Mouse (Mus musculus): ENCODE measurements at regions not wholly inside any gene's neighbourhood (a gene's known extent, or its start where the extent isn't known, plus 50 kb on each side); places are given as distances from the start of the nearest gene placed in this dataset.

- DNase-seq: no peak
Measured at GRCm38 (mm10) chr3:155485487-155485886, 392.3 kb downstream of the Lrriq3 start.

- no peak for DNase-seq
Measured at GRCm38 (mm10) chr3:155487877-155488537, 394.8 kb downstream of the Lrriq3 start.

GRCm38 (mm10) chr3:155490670-155491069 lies 397.4 kb downstream of the Lrriq3 start:
- DNase-seq: no peak

GRCm38 (mm10) chr3:155510161-155510857 lies 417.1 kb downstream of the Lrriq3 start:
- no peak for DNase-seq

- DNase-seq: no peak
Measured at GRCm38 (mm10) chr3:155513885-155514284, 420.7 kb downstream of the Lrriq3 start.

- no peak for DNase-seq
Measured at GRCm38 (mm10) chr3:155529312-155529711, 436.1 kb downstream of the Lrriq3 start.

GRCm38 (mm10) chr3:155530811-155531210 lies 437.6 kb downstream of the Lrriq3 start:
- no peak for DNase-seq

- DNase-seq: no peak
Measured at GRCm38 (mm10) chr3:155532075-155532474, 438.8 kb downstream of the Lrriq3 start.

GRCm38 (mm10) chr3:155548204-155548603 lies 455.0 kb downstream of the Lrriq3 start:
- DNase-seq: no peak

- DNase-seq: no peak
Measured at GRCm38 (mm10) chr3:155577111-155577510, 483.9 kb downstream of the Lrriq3 start.

- no peak for DNase-seq
Measured at GRCm38 (mm10) chr3:155604001-155604400, 510.8 kb downstream of the Lrriq3 start.
